Mouse (Mus musculus): Measurements from ENCODE around the gene Cfap206.

- TF ChIP-seq POLR2A (IDR thresholded peaks at IDR 0.05; ENCODE audit: borderline replicate concordance, extremely low read depth, low read depth, low read length) (no peak), CTCF (IDR thresholded peaks at IDR 0.05; ENCODE audit: insufficient read depth, low read length) (no peak)
These were observed 27.8 kb downstream of the Cfap206 start for GRCm38 (mm10) chr4:34702231-34702630.
